In the genomic region with DNA sequence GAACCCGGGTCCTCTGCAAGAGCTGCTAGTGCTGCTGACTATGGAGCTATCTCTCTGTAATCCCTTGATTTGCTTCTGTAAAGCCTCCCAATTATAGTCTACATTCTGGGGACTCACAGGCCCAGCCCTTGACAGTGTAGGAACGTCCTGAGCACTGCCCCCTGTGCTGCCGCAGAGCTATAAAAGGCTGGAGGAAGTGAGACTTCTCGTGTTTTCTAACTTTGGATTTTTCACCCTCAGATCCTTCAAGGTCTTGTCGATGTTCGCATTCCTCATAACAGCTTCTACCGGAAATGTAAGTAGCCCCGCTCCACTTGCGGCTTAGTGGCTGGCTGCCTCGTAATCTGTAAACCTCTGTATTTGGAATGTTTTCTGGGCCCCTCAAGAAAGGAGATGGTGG, we compare ENCODE assay signal across 1 mouse cellular context.
TF ChIP-seq lines count a peak whose summit lies in the region.

No protein-coding gene starts in this region.

TF ChIP-seq in CH12.LX, 34 proteins besides CTCF, POLR2A, EP300 and RAD21 (continued from another document):
- TF ChIP-seq MXI1 (IDR thresholded peaks at IDR 0.05; ENCODE audit: low read depth, low read length): 0 out of 2 replicates have a peak, but pooled peaks have one; percentile 35
TF ChIP-seq in CH12.LX: peak in this region for 12.
